Mouse (Mus musculus): ENCODE measurements at regions not wholly inside any gene's neighbourhood (a gene's known extent, or its start where the extent isn't known, plus 50 kb on each side); places are given as distances from the start of the nearest gene placed in this dataset.

DNA sequence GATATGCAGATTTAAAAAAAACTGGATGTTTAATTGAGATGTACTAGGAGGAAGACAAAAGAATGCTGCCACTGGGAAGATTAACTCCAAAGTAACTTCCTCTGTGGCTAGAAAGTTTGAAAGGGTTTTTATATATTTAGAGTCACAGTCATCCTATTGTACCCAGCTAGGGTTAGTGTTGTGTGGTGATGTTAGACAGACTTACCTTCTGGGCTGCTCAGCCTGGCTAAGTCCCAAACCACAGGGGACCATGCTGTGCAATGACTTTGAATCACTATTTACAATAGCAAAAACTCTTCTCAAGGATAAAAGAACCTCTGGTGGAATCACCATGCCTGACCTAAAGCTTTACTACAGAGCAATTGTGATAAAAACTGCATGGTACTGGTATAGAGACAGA lies 363.2 kb downstream of the Tlr4 start:
- TF ChIP-seq JUND (conservative IDR thresholded peaks at IDR 0.05; ENCODE audit: low read depth, low read length) (no peak), EP300 (IDR thresholded peaks at IDR 0.05; ENCODE audit: low read length) (no peak), E2F4 (IDR thresholded peaks at IDR 0.05; ENCODE audit: insufficient replicate concordance, low read depth, low read length) (no peak), CTCF (conservative IDR thresholded peaks at IDR 0.05 in 1 of 2, IDR thresholded peaks at IDR 0.05 in 1 of 2; ENCODE audit: low read depth in 2 of 2, low read length in 2 of 2) (no peak), USF1 (IDR thresholded peaks at IDR 0.05; ENCODE audit: low read depth, low read length) (no peak), CHD1 (IDR thresholded peaks at IDR 0.05; ENCODE audit: low read depth, low read length) (no peak), HCFC1 (IDR thresholded peaks at IDR 0.05; ENCODE audit: low read depth, low read length) (no peak), POLR2A (IDR thresholded peaks at IDR 0.05; ENCODE audit: low read depth, low read length) (no peak), MEF2A (IDR thresholded peaks at IDR 0.05; ENCODE audit: borderline replicate concordance, low read depth, low read length) (no peak), CHD2 (IDR thresholded peaks at IDR 0.05; ENCODE audit: low read length) (no peak), ELF1 (IDR thresholded peaks at IDR 0.05; ENCODE audit: low read depth, low read length) (no peak), MAX (IDR thresholded peaks at IDR 0.05; ENCODE audit: low read length) (no peak), IRF4 (IDR thresholded peaks at IDR 0.05; ENCODE audit: low read depth, low read length) (no peak)

Data from CH12.LX (cell line).